Comparison of ENCODE assay signal across 28 mouse cellular contexts in genomic region chr13:72656447-72656846, GRCm38 (mm10). TPM values are rescaled to one million over a fixed set of nuclear protein-coding genes. Genes with fewer than 3 reads are reported as not detected.
"Had no signal": no experiment of that assay in that cellular context is flagged by ENCODE, and none has a peak within 500 bp of the region (broad histone marks: within the 10 kb centered on the region; RNA-seq: fewer than 3 reads in every experiment).

No protein-coding gene starts in this region.

- H3K27ac ChIP-seq: heart, embryonic 10.5 days; heart, embryonic 13.5 days; heart, embryonic 15.5 days; hindbrain, embryonic 13.5 days; hindbrain, embryonic 15.5 days; hindbrain, postnatal 0 days; kidney, embryonic 15.5 days; kidney, postnatal 0 days; layer of hippocampus, adult 2 months; left cerebral cortex, adult 2 months; limb, embryonic 13.5 days; limb, embryonic 15.5 days; liver, embryonic 13.5 days; liver, embryonic 15.5 days had no signal

- DNase-seq: gastrocnemius, postnatal 14 days; gastrocnemius, postnatal 36 days; heart, adult 18-20 months; heart, postnatal 14 days; heart, postnatal 36 days; kidney, adult 11 months; kidney, adult 2 months; kidney, adult 9 months; kidney, postnatal 14 days; kidney, postnatal 4 days; left cerebral cortex, postnatal 4 days; liver, embryonic 13.5 days; liver, postnatal 0 days had no signal

- H3K9me3 ChIP-seq: heart, embryonic 10.5 days; heart, embryonic 13.5 days; heart, embryonic 15.5 days; hindbrain, embryonic 13.5 days; hindbrain, embryonic 15.5 days; kidney, embryonic 15.5 days; limb, embryonic 13.5 days; limb, embryonic 15.5 days; liver, embryonic 13.5 days; liver, embryonic 15.5 days had no signal

- H3K27me3 ChIP-seq: heart, embryonic 15.5 days; hindbrain, embryonic 15.5 days; liver, embryonic 13.5 days; liver, embryonic 15.5 days had no signal

- H3K4me3 ChIP-seq: heart, embryonic 10.5 days; heart, embryonic 13.5 days; heart, embryonic 15.5 days; hindbrain, embryonic 13.5 days; hindbrain, embryonic 15.5 days; kidney, embryonic 15.5 days; layer of hippocampus, adult 2 months; left cerebral cortex, adult 2 months; limb, embryonic 13.5 days; limb, embryonic 15.5 days; liver, embryonic 13.5 days; liver, embryonic 15.5 days had no signal

- H3K4me2 ChIP-seq: heart, embryonic 13.5 days; heart, embryonic 15.5 days; hindbrain, embryonic 13.5 days; hindbrain, embryonic 15.5 days; kidney, embryonic 15.5 days; limb, embryonic 13.5 days; limb, embryonic 15.5 days; liver, embryonic 11.5 days; liver, embryonic 13.5 days; liver, embryonic 15.5 days had no signal

- ATAC-seq: hindbrain, postnatal 0 days; intestine, embryonic 16.5 days; liver, postnatal 0 days had no signal

- H3K9ac ChIP-seq: heart, embryonic 13.5 days; heart, embryonic 15.5 days; hindbrain, embryonic 13.5 days; hindbrain, embryonic 15.5 days; kidney, embryonic 15.5 days; limb, embryonic 13.5 days; limb, embryonic 15.5 days; liver, embryonic 13.5 days; liver, embryonic 15.5 days; liver, postnatal 0 days had no signal

- H3K36me3 ChIP-seq: heart, embryonic 10.5 days; heart, embryonic 13.5 days; heart, embryonic 15.5 days; hindbrain, embryonic 13.5 days; hindbrain, embryonic 15.5 days; kidney, embryonic 15.5 days; limb, embryonic 13.5 days; limb, embryonic 15.5 days; liver, embryonic 13.5 days; liver, embryonic 15.5 days had no signal

- H3K4me1 ChIP-seq: heart, embryonic 10.5 days; heart, embryonic 13.5 days; heart, embryonic 15.5 days; hindbrain, embryonic 13.5 days; hindbrain, embryonic 15.5 days; kidney, embryonic 15.5 days; limb, embryonic 13.5 days; limb, embryonic 15.5 days; liver, embryonic 13.5 days; liver, embryonic 15.5 days had no signal

RNA-seq across cellular contexts. Expression of gene Irx2, which starts 27.8 kb away (rescaled TPM):
- polyA plus RNA-seq: intestine, embryonic 16.5 days; liver, embryonic 15.5 days; liver, postnatal 0 days had no signal
